Comparison of ENCODE assay signal across 8 mouse cellular contexts in the genomic region with DNA sequence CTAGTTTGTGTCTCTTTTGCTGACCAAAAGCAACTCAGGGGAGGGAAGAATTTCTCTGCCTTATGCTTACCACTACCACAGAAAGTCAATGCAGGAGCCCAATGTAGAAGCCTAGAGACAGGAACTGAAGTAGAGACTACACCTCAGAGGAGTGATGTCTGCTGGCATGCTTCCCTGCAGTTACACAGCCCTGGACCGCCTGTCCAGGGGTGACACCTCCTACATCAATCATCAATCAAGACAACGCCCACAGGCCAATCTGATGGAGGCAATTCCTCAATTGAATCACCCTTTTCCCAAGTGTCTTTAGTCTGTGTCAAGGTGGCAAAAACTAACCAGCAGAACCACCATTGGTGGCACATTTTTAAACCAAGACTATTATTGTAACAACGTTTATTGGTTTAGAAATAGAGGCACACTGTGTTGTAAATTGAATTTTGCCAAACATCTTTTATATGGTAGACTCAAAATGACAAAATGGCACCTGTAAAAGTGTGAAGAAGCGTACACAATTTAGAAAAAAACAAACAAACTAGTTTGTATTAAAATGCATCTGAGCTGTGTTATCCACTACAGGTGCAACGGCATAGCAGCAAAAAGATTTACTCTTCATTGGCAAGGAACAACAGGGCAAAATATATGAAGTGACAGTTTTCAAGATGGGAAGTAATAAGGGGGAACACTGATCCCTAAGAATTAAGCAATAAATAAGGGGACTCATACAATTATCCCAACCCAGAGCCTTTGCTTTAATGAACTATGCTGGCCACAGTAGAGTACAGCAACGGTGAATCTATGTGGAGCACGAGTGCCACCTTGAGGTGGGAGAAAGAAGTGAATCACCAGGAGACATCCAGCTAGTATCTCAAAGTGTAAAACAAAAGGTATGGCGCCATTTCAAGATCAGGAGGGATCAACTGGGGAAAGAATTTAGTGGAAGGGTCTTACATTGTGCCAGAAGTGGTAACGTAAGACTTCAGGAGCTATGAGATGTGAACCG. TPM values are rescaled to one million over a fixed set of nuclear protein-coding genes. Genes with fewer than 3 reads are reported as not detected.
DNase-seq lines count a peak whose midpoint lies in the region; ATAC-seq lines count a peak whose summit lies in the region.
"Had no signal": no experiment of that assay in that cellular context is flagged by ENCODE, and none has a peak within 500 bp of the region (broad histone marks: within the 10 kb centered on the region; RNA-seq: fewer than 3 reads in every experiment).

No protein-coding gene starts in this region.

- peak; percentile 65 for ATAC-seq in inflammation-experienced regulatory T-cells, adult 6 months
- peak; percentile 83 for ATAC-seq in midbrain, embryonic 12.5 days (ENCODE audit: low FRiP score, low read depth)

- no peak overlapping the region for H3K4me2 ChIP-seq in midbrain, embryonic 12.5 days (replicated peaks)

- no peak overlapping the region for H3K27ac ChIP-seq in midbrain, embryonic 12.5 days (replicated peaks)

- peak; percentile 88 for DNase-seq in ZHBTc4 (ENCODE audit: low read depth, low spot score)
- peak; percentile 60 for DNase-seq in cerebellum, adult 8-10 months
- peak; percentile 27 to 72 for DNase-seq in frontal cortex, postnatal 10 days (ENCODE audit: low spot score in 2 of 2)
- DNase-seq in left cerebral cortex, postnatal 10 days (ENCODE audit: extremely low spot score in 1 of 2, low spot score in 2 of 2): peak; percentile 60 to 63
- peak; percentile 15 for DNase-seq in skeletal muscle tissue, adult 2 months (ENCODE audit: low read depth, low spot score)

- no peaks in the 10 kb centered on the region for H3K27me3 ChIP-seq in midbrain, embryonic 12.5 days
- H3K27me3 ChIP-seq: megakaryocyte, embryonic 14.5 days had no signal

- H3K9me3 ChIP-seq in midbrain, embryonic 12.5 days: 0 out of 2 replicates have a peak, but pooled peaks cover 3% of the 10 kb centered on the region

- no peak overlapping the region for H3K9ac ChIP-seq in midbrain, embryonic 12.5 days (replicated peaks)

- WGBS in midbrain, embryonic 12.5 days: 46% methylated on average over 10 of the region's 10 CpGs

- H3K4me1 ChIP-seq in midbrain, embryonic 12.5 days: no peaks in the 10 kb centered on the region
- H3K4me1 ChIP-seq: megakaryocyte, embryonic 14.5 days had no signal

- H3K4me3 ChIP-seq in midbrain, embryonic 12.5 days: no peak overlapping the region
- H3K4me3 ChIP-seq: megakaryocyte, embryonic 14.5 days had no signal

- intact Hi-C loops in left cerebral cortex, postnatal 10 days (cut with DNase I): loop anchor here (2.0 to 10.0 kb wide), 4 partner anchors 1267 to 1989 kb away; partner anchors contain the start of gene Inpp4b

- H3K36me3 ChIP-seq in midbrain, embryonic 12.5 days: no peaks in the 10 kb centered on the region

RNA-seq across cellular contexts. Expression of gene Zfp330, which starts 29.8 kb away (rescaled TPM):
- 10 to 100 TPM; 61.2 to 81.9 (median 65.3) TPM for polyA plus RNA-seq in inflammation-experienced regulatory T-cells, adult 6 months (2017; shearing (Covaris generic))
- 10 to 100 TPM; 41.5 TPM for total RNA-seq in left cerebral cortex, postnatal 10 days (2021)
- 78.7 and 79.7 TPM in 2 replicates for polyA plus RNA-seq in midbrain, embryonic 12.5 days (2016; fragmentation: Nextera tagmentation; extraction: Ambion mirVana)

Comparison
In these comparisons a context has a peak if more than half of its experiments do, and no peak if none do; other contexts are left out.
1. DNase-seq: peak in every context shown above with its lines; median percentile 88 in ZHBTc4; 62 in left cerebral cortex, postnatal 10 days; 60 in cerebellum, adult 8-10 months; 50 in frontal cortex, postnatal 10 days; 15 in skeletal muscle tissue, adult 2 months.